Mouse (Mus musculus): ENCODE measurements at regions not wholly inside any gene's neighbourhood (a gene's known extent, or its start where the extent isn't known, plus 50 kb on each side); places are given as distances from the start of the nearest gene placed in this dataset.

- TF ChIP-seq GATA1 (IDR thresholded peaks at IDR 0.05; ENCODE audit: low read length) (no peak), TAL1 (IDR thresholded peaks at IDR 0.05; ENCODE audit: low read length) (no peak)
Measured at GRCm38 (mm10) chr10:96188168-96188567, 51.8 kb downstream of the Gm5426 start.
